Mouse (Mus musculus) bone marrow macrophage, adult 2 months (primary cell): ENCODE results near the gene Nnat. TPM values are rescaled to one million over a fixed set of nuclear protein-coding genes. Genes with fewer than 3 reads are reported as not detected.

ENCODE experiments used
- H3K27ac ChIP-seq: 2 replicates; pipeline ENCODE4 v1.5.1; 2012; ENCODE audit warnings: low read depth, low read length; ENCODE audit not compliant: insufficient read depth
- H3K4me1 ChIP-seq: 2 replicates; pipeline ENCODE4 v1.6.1; 2012; ENCODE audit warnings: low read length; ENCODE audit not compliant: control insufficient read depth, insufficient read depth
- H3K4me3 ChIP-seq: 2 replicates; pipeline ENCODE4 v1.5.1; 2012; ENCODE audit warnings: mild to moderate bottlenecking, low read length, moderate library complexity; ENCODE audit not compliant: insufficient read depth
- CTCF ChIP-seq: IDR thresholded peaks from 2 replicates; pipeline ENCODE4 v1.5.1; 2012; ENCODE audit warnings: low read depth, mild to moderate bottlenecking, low read length, moderate library complexity
- POLR2A ChIP-seq: IDR thresholded peaks from 2 replicates; pipeline ENCODE4 v1.6.1; 2012; ENCODE audit warnings: mild to moderate bottlenecking, low read depth, low read length, borderline replicate concordance
- polyA plus RNA-seq: library from polyadenylated mRNA; stranded (reverse); fragments of >200 nt; gene quantifications from 2 replicates; pipeline ENCODE4 v1.2.4, GENCODE M21; 2012; ENCODE audit not compliant: missing spikeins, insufficient read depth, insufficient read length

The Nnat gene
- polyA plus RNA-seq, 1 experiment, result not detected

DNA sequence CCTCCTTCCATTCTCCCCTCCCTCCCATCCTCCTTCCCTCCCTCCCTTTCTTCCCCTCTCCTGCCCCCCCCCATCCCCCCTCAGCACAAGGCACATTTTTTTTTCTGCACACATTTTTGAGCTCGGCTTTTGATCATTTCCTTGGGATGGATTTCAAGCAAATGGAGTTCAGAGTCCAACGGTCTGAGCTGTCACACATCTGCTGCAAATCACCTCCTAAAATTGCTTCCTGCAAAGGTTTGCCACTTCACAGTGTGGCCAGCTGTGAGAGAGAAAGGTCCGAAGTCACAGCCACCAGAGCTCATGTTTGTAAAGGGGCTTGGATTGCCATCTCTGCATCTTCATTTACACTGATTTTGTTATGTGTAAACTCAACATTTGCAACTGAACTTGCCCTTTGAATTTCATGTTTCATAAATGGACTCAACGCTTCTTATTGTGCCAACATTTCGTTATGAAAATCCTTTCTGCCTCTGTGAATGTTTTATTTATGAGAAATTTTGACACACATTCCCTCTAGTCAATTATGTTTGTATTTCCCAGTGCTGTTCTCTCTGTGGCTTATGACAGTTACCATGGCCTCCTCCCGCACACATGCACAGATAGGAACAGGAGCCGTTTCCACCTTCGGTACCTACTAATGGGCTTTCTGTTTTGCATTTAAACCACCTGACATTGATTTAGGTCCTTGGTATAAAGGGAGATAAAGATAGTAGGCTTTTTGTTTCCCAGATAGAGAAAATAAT is 28.0 kb upstream of the Nnat start:
- Histone ChIP-seq H3K4me1 (no peaks in the 10 kb centered on the region), H3K27ac (no peak overlapping the region), H3K4me3 (no peak overlapping the region)
- TF ChIP-seq POLR2A, result no peak
- no peak for TF ChIP-seq CTCF

DNA sequence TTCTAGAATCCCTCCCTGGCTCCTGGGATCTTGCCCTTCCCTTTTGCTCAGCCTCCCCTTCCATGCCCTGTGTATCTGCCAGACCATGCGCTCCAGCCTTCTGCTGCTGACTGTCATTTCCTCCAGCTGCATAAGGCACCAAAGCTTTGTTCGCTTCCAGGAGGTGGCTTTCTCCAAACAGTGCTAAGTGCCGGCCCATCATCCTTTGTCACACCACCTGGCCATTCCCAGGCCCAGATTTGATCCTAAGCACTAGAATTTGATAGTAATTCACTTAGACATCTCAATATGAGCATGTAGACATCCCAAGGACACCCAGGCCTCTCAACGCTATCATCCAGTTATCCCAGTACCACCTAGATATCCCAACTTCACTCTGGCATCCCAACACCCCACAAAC is 25.7 kb upstream of the Nnat start:
- TF ChIP-seq POLR2A (no peak), CTCF (no peak)
- no peak overlapping the region for H3K27ac ChIP-seq
- no peaks in the 10 kb centered on the region for H3K4me1 ChIP-seq
- H3K4me3 ChIP-seq, result no peak overlapping the region

DNA sequence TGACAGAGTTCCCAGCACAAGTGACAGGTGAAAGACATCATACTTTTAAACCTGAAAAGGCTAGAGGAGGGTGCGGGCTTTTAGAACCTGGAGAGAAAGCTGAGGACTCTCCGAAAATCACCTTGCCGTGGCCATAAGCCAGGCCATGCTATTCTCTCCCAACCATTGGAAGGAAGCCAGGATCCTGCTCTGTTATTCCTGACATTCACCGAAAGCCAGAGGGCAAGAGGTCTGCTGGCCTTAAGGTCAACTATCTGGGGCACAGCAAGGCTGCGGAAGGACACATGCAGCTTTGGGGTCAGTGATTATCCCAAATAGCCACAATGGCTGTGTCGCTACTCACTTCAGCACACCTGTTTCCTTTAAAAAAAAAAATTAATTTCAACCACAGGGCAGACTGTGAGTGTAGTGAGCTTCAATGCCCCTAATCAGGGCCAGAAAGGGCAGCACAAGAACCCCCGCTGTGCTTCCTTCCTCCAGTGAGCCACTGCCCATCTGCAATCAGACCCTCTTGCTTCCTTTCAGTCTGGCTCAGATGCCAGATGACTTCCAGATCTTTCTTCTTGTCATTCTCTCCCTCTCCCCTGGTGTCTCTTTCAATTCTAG is 23.3 kb upstream of the Nnat start:
- H3K4me1 ChIP-seq, result no peaks in the 10 kb centered on the region
- H3K4me3 ChIP-seq, result no peak overlapping the region
- no peak overlapping the region for H3K27ac ChIP-seq
- TF ChIP-seq POLR2A (no peak), CTCF (no peak)

DNA sequence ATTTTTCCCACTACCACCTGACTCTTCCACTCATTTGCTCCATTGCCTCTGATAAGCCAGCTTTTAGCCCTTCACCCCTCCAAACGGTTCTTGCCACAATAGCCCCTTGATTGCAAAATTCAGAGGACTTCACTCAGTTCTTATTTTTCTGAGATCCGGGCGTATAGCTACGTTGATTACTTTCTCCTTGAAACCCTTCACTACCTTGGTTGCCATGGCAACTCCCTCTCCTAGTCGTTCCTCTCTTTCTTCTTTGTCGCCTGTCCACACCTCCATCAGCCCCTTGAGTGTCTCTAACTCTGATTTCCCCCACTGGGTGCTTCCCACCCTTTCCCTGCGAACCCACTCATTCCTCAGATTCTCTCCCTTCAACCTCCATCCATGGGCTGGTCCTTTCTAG is 22.8 kb upstream of the Nnat start:
- H3K4me3 ChIP-seq, result no peak overlapping the region
- TF ChIP-seq POLR2A (no peak), CTCF (no peak)
- no peak overlapping the region for H3K27ac ChIP-seq
- no peaks in the 10 kb centered on the region for H3K4me1 ChIP-seq

DNA sequence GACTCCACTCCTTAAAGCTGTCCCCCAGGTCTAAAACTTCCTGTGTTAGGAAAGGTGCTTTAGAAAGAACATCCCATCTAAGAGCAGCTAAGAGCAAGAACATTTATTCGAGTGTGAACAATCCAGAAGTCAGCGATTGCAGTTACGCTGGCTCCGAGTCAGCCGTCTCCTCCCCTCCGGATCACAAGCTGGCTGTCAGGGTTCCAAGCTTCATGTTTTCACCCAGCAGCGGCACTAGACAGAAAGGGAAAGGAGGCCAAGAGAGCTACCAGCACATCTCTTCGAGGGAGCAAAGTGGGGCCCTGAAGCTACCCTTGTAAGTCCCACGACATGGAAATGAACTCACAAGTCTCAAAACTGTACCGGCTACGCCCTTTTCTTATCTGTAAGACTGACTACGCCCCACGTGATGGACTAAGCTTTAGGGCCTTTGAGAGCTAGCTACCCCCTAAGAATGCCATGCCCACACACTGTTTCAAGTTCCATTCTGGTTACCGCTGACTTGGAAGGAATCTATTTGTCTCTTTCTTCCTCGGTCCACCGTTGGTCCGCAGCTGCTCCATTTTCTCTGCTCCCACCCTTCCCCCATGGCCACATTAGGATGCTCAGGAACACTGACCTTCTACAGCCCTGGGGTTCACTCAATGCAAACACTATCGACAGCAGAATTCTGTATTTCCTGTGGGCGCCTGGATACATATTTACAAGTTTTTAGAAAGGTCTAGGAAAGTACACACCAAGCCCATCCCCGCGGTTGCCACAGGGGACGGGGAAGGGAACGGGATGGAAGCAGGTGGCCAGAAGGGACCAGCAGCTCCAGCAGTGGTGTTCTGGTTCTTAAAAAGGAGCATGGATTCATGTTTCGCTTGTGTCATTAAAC is 19.6 kb upstream of the Nnat start:
- no peak for TF ChIP-seq CTCF
- no peak for TF ChIP-seq POLR2A
- H3K4me3 ChIP-seq, result no peak overlapping the region
- H3K4me1 ChIP-seq, result no peaks in the 10 kb centered on the region
- no peak overlapping the region for H3K27ac ChIP-seq

DNA sequence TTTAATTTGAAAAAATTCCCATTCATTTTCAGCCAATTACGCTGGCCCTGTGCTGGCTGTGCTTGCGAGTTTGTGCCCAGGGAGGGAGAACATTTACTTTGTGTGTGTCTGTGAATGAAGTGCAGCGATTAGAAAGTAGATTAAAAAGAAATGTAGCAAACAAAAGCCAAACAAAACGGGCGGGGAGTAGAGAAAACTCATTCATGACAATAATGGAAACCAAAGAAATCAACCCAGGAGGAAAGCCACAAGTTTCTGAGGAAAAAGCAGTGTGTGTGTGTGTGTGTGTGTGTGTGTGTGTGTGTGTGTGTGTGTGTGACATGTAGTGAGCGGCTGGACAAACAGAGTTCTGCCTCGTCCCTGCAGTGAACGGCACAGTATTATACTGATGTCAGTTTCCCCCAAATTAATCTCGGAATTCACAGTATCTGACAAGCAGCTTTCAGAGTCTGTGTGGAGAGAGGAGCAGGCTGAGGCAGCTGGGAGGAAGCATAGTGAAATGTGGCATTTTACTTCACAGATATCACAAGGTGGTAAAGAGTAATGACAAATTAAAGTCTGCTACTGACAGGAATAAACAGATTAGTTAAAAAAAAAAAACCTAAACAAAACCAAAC is 18.8 kb upstream of the Nnat start:
- no peak overlapping the region for H3K4me3 ChIP-seq
- H3K27ac ChIP-seq, result no peak overlapping the region

DNA sequence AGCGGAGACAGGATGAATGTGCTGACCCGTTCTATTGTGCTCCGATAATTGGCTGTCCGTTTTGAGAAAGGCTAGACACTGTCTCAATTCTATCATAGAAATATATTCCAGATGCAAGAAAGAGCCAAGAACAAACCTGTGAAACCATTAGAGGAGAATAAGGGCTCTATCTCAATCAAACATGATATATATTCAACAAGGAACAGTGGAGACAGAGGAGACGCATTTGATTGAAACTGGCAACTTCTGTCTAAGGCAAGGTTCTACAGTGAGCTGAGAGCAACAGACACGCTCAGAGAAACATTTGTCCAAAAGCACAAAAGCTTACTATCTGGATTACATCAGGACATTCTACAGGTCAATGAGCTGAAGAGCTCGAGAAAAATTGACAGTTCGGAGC is 18.2 kb upstream of the Nnat start:
- no peak for TF ChIP-seq CTCF
- H3K27ac ChIP-seq, result no peak overlapping the region
- H3K4me3 ChIP-seq, result no peak overlapping the region
- no peaks in the 10 kb centered on the region for H3K4me1 ChIP-seq

More for the DNA sequence above, 18.8 kb upstream of the Nnat start:
- TF ChIP-seq CTCF, result no peak
- TF ChIP-seq POLR2A, result no peak
- no peaks in the 10 kb centered on the region for H3K4me1 ChIP-seq

DNA sequence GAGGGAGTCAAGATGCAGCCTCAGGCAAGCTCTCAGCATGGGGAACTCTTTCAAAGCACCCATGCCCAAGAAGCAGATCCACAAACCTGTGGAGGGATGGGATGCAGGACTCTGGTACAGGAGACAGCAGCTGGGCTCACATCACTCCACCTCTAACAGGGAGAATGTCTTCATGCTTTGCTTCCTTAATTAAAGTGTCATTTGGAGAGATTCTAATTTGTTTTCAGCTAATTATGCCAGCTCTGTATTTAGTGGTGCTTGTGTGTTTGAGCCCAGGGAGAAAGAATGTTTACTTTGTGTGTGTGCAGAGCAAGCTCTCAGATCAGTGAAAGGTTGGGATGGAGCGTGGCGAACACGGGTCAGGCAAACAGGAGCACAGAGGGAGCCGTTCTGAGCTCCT is 17.5 kb upstream of the Nnat start:
- no peak for TF ChIP-seq CTCF
- no peak for TF ChIP-seq POLR2A
- Histone ChIP-seq H3K4me1 (no peaks in the 10 kb centered on the region), H3K27ac (no peak overlapping the region), H3K4me3 (no peak overlapping the region)

DNA sequence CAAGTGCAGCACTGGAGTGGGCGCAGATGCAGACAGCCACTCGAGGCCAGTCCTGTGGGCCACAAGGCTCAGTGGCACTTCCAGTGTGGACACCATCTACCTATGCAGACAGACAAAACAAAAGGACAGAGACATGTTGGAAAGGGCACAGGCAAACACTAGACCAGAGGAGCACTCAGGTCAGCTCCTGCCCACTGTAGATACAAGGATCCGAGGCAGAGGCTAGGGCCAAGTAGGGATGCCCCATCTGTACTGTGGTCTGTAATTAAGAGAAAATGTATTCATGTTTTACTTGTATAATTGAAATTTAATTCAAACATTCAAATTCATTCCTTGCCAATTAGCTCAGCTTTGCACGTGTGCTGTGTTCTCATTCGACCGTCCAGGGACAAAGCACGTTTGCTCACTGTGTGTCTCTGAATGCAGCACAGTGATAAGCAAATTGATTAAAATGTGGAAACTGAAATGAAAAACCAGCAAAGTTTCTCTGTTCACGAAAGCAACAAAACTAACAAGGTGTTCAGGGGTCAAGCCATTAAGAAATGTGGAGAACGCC is 15.5 kb upstream of the Nnat start:
- TF ChIP-seq CTCF, result no peak
- TF ChIP-seq POLR2A, result no peak
- H3K27ac ChIP-seq, result no peak overlapping the region

DNA sequence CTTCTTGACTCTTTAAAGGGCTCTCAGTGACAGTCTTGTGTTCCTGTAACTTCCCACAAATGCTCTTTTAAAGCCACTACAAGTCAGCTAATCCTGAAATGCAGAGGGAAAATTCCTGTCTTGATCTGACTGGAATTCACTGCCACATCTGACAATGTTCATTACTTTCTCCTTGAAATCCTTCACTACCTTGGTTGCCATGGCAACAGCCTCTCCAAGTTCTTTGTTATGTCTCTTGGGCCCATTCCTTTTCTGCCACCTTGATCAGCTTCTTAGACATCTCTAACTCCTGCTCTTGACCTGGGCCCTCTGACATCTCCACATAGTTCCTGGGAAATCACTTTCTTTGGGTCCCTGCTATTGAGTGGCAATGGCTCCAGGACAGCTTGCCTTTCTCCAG is 13.2 kb upstream of the Nnat start:
- no peak for TF ChIP-seq POLR2A
- no peak for TF ChIP-seq CTCF
- Histone ChIP-seq H3K27ac (no peak overlapping the region), H3K4me3 (no peak overlapping the region), H3K4me1 (no peaks in the 10 kb centered on the region)

More for the DNA sequence above, 15.5 kb upstream of the Nnat start:
- H3K4me3 ChIP-seq, result no peak overlapping the region
- no peaks in the 10 kb centered on the region for H3K4me1 ChIP-seq
